Mouse (Mus musculus) midbrain, postnatal 0 days (tissue): ENCODE results near the gene Dera. TPM values are rescaled to one million over a fixed set of nuclear protein-coding genes. Genes with fewer than 3 reads are reported as not detected.

Source experiments
- ATAC-seq: fragments of 200-750 bp; cut with Nextera tagmentation; 2 replicates; pipeline ENCODE4 v1.8.0; 2017; ENCODE audit warnings: moderate number of reproducible peaks, mild to moderate bottlenecking, moderate TSS enrichment, moderate library complexity; ENCODE audit not compliant: low FRiP score
- DNase-seq: peaks from one replicate; pipeline ENCODE4 v3.0.0-alpha.2; 2015; ENCODE audit warnings: low spot score
- H3K27ac ChIP-seq: fragments of 300-500 bp; sonication (generic); 2 replicates; pipeline ENCODE4 v1.5.1; 2014; ENCODE audit warnings: low read depth, mild to moderate bottlenecking, low read length, mixed read lengths
- H3K27me3 ChIP-seq: fragments of 300-500 bp; sonication (generic); 2 replicates; pipeline ENCODE4 v1.6.1; 2014; ENCODE audit warnings: low read length, control low read depth, mixed read lengths; ENCODE audit not compliant: insufficient read depth
- H3K36me3 ChIP-seq: fragments of 300-500 bp; sonication (generic); 2 replicates; pipeline ENCODE4 v1.6.1; 2014; ENCODE audit warnings: low read length, control low read depth, mixed read lengths; ENCODE audit not compliant: insufficient read depth
- H3K4me1 ChIP-seq: fragments of 300-500 bp; sonication (generic); 2 replicates; pipeline ENCODE4 v1.6.1; 2014; ENCODE audit warnings: mild to moderate bottlenecking, control low read depth, antibody characterized with exemption, low read length, mixed read lengths; ENCODE audit not compliant: insufficient read depth
- H3K4me2 ChIP-seq: fragments of 300-500 bp; sonication (generic); 2 replicates; pipeline ENCODE4 v1.6.1; 2014; ENCODE audit warnings: low read depth, mild to moderate bottlenecking, low read length, mixed read lengths; ENCODE audit not compliant: poor library complexity, severe bottlenecking
- H3K4me3 ChIP-seq: fragments of 300-500 bp; sonication (generic); 2 replicates; pipeline ENCODE4 v1.5.1; 2014; ENCODE audit warnings: low read depth, mild to moderate bottlenecking, low read length, moderate library complexity
- H3K9ac ChIP-seq: fragments of 300-500 bp; sonication (generic); replicated peaks from 2 replicates; pipeline ENCODE4 v1.6.1; 2014; ENCODE audit warnings: mild to moderate bottlenecking, low read length, moderate library complexity, mixed read lengths; ENCODE audit not compliant: poor library complexity, severe bottlenecking
- H3K9me3 ChIP-seq: fragments of 300-500 bp; sonication (generic); 2 replicates; pipeline ENCODE4 v1.6.1; 2016; ENCODE audit warnings: low read length, control low read depth
- CTCF ChIP-seq: IDR thresholded peaks from 2 replicates; pipeline ENCODE4 v1.5.1; 2016; ENCODE audit warnings: antibody characterized with exemption, mild to moderate bottlenecking
- WGBS: fragments of 180-500 bp; shearing (Covaris S2); extraction: QIAGEN DNeasy Blood & Tissue Kit; methylation state at CpG from one replicate; pipeline ENCODE4 v1.1.7; 2014; 5-methylcytosine and 5-hydroxymethylcytosine counted together
- polyA plus RNA-seq: library from polyadenylated mRNA; unstranded; fragments of >200 nt; fragmentation: Nextera tagmentation; extraction: Ambion mirVana; gene quantifications from 2 replicates; pipeline ENCODE4 v1.2.1, GENCODE M21; 2015
- total RNA-seq: library from RNA; depleted of rRNA; stranded (reverse); fragments of >200 nt; gene quantifications from 2 replicates; pipeline ENCODE4 v1.2.3, GENCODE M21; 2014

Gene Dera
- total and polyA plus RNA-seq, 2 experiments from 2014 or later = 8.7 to 15.6 TPM

DNA sequence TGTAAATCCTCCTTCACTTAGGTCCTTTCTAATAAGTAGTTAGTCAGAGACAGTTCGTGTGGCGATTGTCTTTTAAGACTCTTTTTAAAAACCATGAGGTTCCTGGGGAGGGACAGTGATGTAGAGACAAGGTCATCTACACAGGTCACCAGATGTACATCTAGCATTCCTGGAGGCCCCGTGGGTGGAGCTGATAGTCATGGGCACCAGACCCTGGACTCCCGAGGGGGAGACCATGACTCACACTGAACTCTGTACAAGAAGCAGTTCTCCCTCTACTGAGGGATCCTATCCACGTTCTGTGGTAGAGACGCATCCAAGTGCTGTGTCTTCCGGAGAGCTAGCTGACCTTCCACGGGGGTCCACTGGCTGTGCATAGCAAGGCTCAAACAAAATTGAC, 22.6 kb downstream of the Dera start:
- no peak overlapping the region for H3K9ac ChIP-seq
- no peak overlapping the region for H3K27ac ChIP-seq
- WGBS = 92% methylated on average over 8 of the region's 8 CpGs
- H3K4me3 ChIP-seq = no peak overlapping the region
- TF ChIP-seq CTCF = no peak
- no peaks in the 10 kb centered on the region for H3K4me1 ChIP-seq
- H3K9me3 ChIP-seq = no peaks in the 10 kb centered on the region
- DNase-seq (no peak), ATAC-seq (no peak)
- no peak overlapping the region for H3K4me2 ChIP-seq
- H3K27me3 ChIP-seq = no peaks in the 10 kb centered on the region
- no peaks in the 10 kb centered on the region for H3K36me3 ChIP-seq

- DNase-seq = no peak
- 90% methylated on average over 7 of the region's 7 CpGs for WGBS
- H3K4me2 ChIP-seq = no peak overlapping the region
- no peaks in the 10 kb centered on the region for H3K9me3 ChIP-seq
- no peaks in the 10 kb centered on the region for H3K36me3 ChIP-seq
- H3K27me3 ChIP-seq = no peaks in the 10 kb centered on the region
- no peaks in the 10 kb centered on the region for H3K4me1 ChIP-seq
- H3K4me3 ChIP-seq = no peak overlapping the region
- no peak overlapping the region for H3K27ac ChIP-seq
- TF ChIP-seq CTCF = no peak
- no peak for ATAC-seq
- no peak overlapping the region for H3K9ac ChIP-seq
These were observed 29.7 kb downstream of the Dera start for GRCm38 (mm10) chr6:137783899-137784637.

DNA sequence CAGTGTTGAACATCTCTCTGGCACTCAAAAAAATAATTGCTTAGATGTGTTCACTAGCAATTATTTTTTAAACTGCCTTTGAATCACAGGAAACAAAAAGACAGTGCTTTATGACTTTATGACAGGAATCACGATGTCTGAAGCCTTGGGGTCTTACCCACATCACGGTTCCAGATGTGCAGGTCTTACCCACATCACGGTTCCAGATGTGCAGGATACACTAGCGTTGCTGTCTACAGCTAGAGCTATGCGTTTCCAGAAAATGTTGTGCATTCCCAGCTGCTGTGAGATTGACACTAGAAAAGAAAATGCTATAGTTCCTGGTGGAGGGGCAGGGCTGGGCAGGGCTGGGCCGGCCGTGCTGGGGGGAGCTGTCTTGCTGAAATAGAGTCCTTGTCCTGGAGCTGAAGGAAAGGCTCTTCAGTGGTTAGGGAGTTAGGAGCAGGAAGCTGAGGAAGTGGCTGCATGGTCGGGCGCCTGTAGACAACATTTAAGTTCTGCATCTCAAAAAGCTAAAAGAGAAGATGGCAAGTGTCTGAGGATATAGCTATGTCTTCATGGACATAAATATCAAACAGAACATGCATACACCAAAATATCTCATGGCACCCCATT, 34.7 kb downstream of the Dera start:
- no peaks in the 10 kb centered on the region for H3K27me3 ChIP-seq
- no peak for ATAC-seq
- H3K4me3 ChIP-seq = no peak overlapping the region
- no peaks in the 10 kb centered on the region for H3K4me1 ChIP-seq
- H3K27ac ChIP-seq = no peak overlapping the region
- no peak for TF ChIP-seq CTCF
- H3K9ac ChIP-seq = no peak overlapping the region
- WGBS = 71% methylated on average over 9 of the region's 9 CpGs
- no peak for DNase-seq
- H3K4me2 ChIP-seq = no peak overlapping the region
- no peaks in the 10 kb centered on the region for H3K9me3 ChIP-seq
- H3K36me3 ChIP-seq = no peaks in the 10 kb centered on the region

GRCm38 (mm10) chr6:137789658-137790057, 35.3 kb downstream of the Dera start:
- Histone ChIP-seq H3K4me3 (no peak overlapping the region), H3K9me3 (no peaks in the 10 kb centered on the region), H3K4me1 (no peaks in the 10 kb centered on the region), H3K27me3 (no peaks in the 10 kb centered on the region), H3K4me2 (no peak overlapping the region), H3K9ac (no peak overlapping the region), H3K36me3 (no peaks in the 10 kb centered on the region), H3K27ac (no peak overlapping the region)
- DNase-seq (no peak), ATAC-seq (no peak)
- WGBS = 53% methylated on average over 2 of the region's 2 CpGs
- no peak for TF ChIP-seq CTCF

- no peaks in the 10 kb centered on the region; the same call in 1 of the 2 replicates for H3K36me3 ChIP-seq
- no peak for TF ChIP-seq CTCF
- H3K4me2 ChIP-seq = no peak overlapping the region
- H3K27ac ChIP-seq = no peak overlapping the region
- no peaks in the 10 kb centered on the region for H3K9me3 ChIP-seq
- H3K27me3 ChIP-seq = no peaks in the 10 kb centered on the region
- 74% methylated on average over 2 of the region's 2 CpGs for WGBS
- no peak overlapping the region for H3K9ac ChIP-seq
- no peak overlapping the region for H3K4me3 ChIP-seq
- ATAC-seq = no peak
- H3K4me1 ChIP-seq = no peaks in the 10 kb centered on the region
- no peak for DNase-seq
These were observed 41.1 kb downstream of the Dera start for GRCm38 (mm10) chr6:137795494-137795893.
